Mouse (Mus musculus): ENCODE measurements at regions not wholly inside any gene's neighbourhood (a gene's known extent, or its start where the extent isn't known, plus 50 kb on each side); places are given as distances from the start of the nearest gene placed in this dataset.

- DNase-seq (ENCODE audit: inconsistent age in 2 of 2, low spot score in 1 of 2), result no peak
Measured at GRCm38 (mm10) chr3:148448888-148449287, 541.5 kb downstream of the Adgrl2 start.

- no peak for DNase-seq (ENCODE audit: inconsistent age in 2 of 2, low spot score in 1 of 2)
Measured at GRCm38 (mm10) chr3:148448465-148448864, 541.9 kb downstream of the Adgrl2 start.

DNA sequence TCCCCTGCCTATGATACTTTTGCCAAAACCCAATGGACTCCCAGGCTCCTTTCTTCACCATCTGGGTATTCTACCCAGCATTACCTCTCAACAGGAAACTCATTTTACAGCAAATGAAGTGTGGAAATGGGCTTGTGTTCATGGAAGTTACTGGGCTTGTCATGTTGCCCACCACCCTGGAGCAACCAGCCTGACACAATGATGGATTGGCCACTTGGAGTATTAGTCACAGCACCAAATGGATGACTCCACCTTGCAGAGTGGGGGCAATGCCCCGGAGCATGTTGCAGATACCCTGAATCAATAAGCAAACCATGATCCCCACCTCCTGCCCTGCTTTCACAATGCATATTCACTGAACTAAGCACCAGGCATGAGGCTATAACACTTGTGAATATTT lies 543.5 kb downstream of the Adgrl2 start:
- DNase-seq (ENCODE audit: inconsistent age in 2 of 2, low spot score in 1 of 2), result peak in 1 of 2 experiments; percentile 58

DNA sequence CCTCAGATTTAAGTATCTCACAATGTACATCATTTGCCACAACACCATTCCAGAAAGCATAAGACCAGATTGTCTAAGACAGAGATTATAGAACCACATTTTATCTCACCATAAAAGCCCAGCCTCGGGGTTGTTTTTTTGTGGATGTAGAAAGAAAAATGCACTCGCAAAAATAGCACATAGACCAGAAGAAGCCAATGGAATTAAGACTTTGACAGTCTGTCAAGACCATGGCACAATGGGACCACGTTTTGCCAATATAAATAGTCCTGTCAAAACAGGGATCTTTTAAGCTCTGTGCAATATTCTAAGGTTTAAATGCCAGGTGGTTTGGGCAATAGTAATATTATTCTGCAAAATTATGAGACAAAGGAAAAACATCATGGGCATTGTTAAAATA lies 547.3 kb downstream of the Adgrl2 start:
- DNase-seq (ENCODE audit: inconsistent age in 2 of 2, low spot score in 1 of 2), result no peak

- no peak for DNase-seq (ENCODE audit: inconsistent age in 2 of 2, low spot score in 1 of 2)
Measured at GRCm38 (mm10) chr3:148434033-148434432, 556.3 kb downstream of the Adgrl2 start.

- peak; percentile 66 to 85 for DNase-seq (ENCODE audit: inconsistent age in 2 of 2, low spot score in 1 of 2)
Measured at GRCm38 (mm10) chr3:148429012-148429865, 561.1 kb downstream of the Adgrl2 start.

DNA sequence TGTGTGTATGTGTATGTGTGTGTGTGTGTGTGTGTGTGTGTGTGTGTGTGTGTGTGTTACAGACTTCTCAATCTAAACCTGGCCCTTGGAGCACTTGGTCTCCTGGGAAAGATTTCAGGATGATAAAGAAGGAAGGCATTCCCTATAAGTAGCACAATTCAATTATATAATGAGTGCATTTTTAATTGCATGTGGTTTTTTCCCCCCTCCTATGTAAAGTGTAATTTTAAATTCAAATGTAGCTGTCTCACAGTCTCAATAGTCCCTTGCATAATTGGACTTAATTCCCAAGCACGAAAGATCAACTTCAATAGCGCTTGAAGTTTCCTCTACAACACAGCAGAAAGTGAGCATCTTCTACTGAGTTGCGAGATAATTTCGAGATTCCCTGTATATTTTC lies 566.3 kb downstream of the Adgrl2 start:
- DNase-seq (ENCODE audit: inconsistent age in 2 of 2, low spot score in 1 of 2), result no peak

DNA sequence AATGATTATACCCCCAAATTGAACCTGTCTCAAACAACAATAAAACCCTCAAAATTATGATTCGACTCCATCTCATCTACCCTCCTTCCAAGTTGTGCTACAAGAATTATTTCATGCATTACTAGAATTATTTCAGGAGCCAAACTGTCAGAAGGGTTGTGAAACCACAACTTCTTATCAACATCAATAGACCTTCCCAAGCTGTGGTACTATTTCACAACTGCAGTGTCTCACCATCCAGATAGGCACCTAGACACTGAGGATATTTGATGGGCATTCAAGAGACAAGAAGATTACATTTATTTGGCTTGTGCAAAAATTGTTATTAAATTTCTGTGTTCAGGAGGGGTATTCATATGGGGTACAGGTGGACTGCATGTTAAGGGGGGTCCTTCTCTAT lies 567.0 kb downstream of the Adgrl2 start:
- DNase-seq (ENCODE audit: inconsistent age in 2 of 2, low spot score in 1 of 2), result no peak

GRCm38 (mm10) chr3:148422720-148423119 lies 567.6 kb downstream of the Adgrl2 start:
- DNase-seq (ENCODE audit: inconsistent age in 2 of 2, low spot score in 1 of 2), result no peak

GRCm38 (mm10) chr3:148422205-148422604 lies 568.1 kb downstream of the Adgrl2 start:
- no peak for DNase-seq (ENCODE audit: inconsistent age in 2 of 2, low spot score in 1 of 2)

- no peak for DNase-seq (ENCODE audit: inconsistent age in 2 of 2, low spot score in 1 of 2)
Measured at GRCm38 (mm10) chr3:148420303-148420702, 570.1 kb downstream of the Adgrl2 start.

GRCm38 (mm10) chr3:148419462-148420074 lies 570.8 kb downstream of the Adgrl2 start:
- DNase-seq (ENCODE audit: inconsistent age in 2 of 2, low spot score in 1 of 2), result no peak

- DNase-seq (ENCODE audit: inconsistent age in 2 of 2, low spot score in 1 of 2), result no peak
Measured at GRCm38 (mm10) chr3:148418067-148418466, 572.3 kb downstream of the Adgrl2 start.

GRCm38 (mm10) chr3:148415443-148415842 lies 574.9 kb downstream of the Adgrl2 start:
- DNase-seq (ENCODE audit: inconsistent age in 2 of 2, low spot score in 1 of 2), result peak; percentile 10 to 51

DNA sequence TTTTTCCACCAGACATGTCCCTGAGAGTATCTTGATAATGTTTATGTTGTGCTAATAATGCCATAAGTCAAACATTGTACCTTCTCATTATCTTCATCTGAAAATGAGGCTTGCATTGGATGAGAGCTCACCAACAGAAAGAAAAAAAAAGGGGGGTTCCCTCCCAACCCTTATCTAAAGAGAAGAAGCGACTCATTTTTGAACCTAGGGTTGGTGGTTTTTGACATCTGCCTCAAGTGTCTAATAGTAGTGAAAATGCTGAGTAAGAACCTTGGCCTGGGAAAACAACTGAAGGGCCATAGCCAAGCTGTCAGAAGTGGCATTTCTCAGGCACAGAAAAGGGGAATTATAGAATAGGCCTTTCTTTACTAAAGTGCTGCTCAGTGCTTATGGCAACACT lies 577.3 kb downstream of the Adgrl2 start:
- DNase-seq (ENCODE audit: inconsistent age in 2 of 2, low spot score in 1 of 2), result no peak

GRCm38 (mm10) chr3:148412191-148412590 lies 578.2 kb downstream of the Adgrl2 start:
- DNase-seq (ENCODE audit: inconsistent age in 2 of 2, low spot score in 1 of 2), result no peak

DNA sequence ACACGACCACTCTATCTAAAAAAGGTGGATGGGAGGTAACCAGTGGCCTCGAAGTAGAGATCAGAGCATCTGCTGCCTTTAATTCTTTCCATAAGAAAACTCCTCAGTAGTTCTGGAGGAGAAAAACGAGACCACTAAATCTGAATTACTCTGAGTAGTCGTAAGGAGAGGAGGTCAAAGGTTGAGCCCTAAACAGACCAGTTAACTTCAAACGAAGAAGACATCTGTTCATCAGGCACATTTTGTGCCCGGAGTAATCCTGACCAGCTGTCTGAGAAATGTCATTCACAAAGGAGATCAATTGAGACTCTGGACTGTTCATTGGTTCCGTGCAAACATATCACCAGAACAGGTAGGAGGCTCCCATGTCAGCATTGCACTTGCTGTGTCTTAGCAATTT lies 592.0 kb downstream of the Adgrl2 start:
- DNase-seq (ENCODE audit: inconsistent age in 2 of 2, low spot score in 1 of 2), result no peak

DNA sequence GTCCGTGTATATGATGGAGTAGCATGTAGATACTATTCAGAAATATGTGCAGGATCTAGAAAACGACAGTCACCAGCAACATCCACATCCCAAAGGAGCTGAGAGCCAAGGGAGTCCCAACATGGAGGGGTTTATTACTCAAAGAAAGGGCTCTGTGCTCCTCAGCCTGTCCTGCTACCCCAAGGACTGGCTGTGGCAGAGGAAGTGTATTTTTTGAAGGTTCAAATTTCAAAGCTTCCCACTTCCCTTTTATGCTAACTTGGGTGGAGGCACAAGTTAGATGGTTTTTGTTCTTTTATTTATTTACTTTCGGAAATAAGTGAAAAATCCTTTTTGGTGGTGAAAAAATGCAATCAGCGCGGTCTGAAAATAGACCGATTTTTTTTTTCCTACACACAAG lies 602.8 kb downstream of the Adgrl2 start:
- no peak for DNase-seq (ENCODE audit: inconsistent age in 2 of 2, low spot score in 1 of 2)

DNA sequence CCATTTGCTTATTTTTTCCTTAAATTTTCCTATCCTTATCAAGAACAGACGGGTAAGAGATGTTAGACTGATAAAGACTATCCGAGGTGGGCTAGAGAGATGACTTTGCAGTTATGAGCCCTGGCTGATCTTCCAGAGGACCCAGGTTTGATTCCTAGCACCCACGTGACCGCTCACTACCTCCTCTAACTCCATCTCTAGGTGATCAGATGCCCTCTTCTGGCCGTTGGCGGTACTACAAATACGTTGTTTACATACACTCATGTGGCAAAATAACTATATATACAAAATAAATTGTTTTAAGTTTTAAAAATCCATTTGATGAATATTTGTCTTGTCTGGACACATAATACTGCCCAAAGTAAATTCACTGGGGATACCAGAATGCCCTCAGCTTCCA lies 604.6 kb downstream of the Adgrl2 start:
- no peak for DNase-seq (ENCODE audit: inconsistent age in 2 of 2, low spot score in 1 of 2)

GRCm38 (mm10) chr3:148381057-148381456 lies 609.3 kb downstream of the Adgrl2 start:
- DNase-seq (ENCODE audit: inconsistent age in 2 of 2, low spot score in 1 of 2), result no peak

DNA sequence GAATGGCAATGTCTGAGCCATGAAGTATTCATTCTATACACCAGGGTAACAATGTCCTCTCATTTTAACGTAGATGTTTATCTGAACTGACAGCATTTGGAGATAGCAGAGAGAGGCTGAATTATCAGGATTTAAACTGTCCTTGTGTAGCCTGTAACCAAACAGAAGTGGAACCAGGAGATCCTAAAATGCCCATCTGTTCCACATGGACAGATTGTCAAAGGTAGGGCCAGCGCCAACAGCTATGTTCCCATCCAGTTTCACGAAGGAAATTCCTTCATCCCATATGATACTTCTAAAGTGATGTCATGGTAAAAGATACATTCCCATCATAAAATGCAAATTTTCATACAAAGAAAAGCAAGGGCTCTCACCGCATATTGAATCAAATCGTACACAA lies 627.0 kb downstream of the Adgrl2 start:
- no peak for DNase-seq (ENCODE audit: inconsistent age in 2 of 2, low spot score in 1 of 2)

DNA sequence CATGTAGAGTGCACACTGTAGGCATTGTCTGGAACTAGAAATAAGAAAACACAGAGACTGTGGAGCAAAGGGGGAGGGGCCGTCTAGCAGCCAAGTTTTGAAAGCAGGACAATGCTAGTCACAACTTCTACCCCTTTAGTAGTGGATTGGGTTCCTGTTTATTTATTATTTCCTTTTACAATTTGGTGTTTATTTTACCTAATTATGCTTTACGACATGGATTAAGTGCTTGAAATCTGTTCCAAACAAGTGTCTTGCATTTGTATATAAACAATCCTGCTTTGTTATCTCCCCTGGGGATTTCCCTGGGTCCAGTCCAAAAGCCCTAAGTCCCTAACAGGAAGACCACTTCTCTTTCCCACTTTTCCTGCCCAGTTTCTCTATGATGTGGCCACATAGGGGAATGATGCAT lies 627.9 kb downstream of the Adgrl2 start:
- DNase-seq (ENCODE audit: inconsistent age in 2 of 2, low spot score in 1 of 2), result no peak

All from adrenal gland, adult (tissue).